Mouse (Mus musculus): ENCODE data around the gene Ralgps1.
A peak's percentile ranks its signal among the peaks of the same experiment; 100 is the strongest.

The Ralgps1 gene

GRCm38 (mm10) chr2:33321641-33322040 lies 49.6 kb downstream of the Ralgps1 start:
- Histone ChIP-seq H3K27me3 (ENCODE audit: control insufficient read depth, insufficient read depth, low read length, poor library complexity, severe bottlenecking) (no peaks in the 10 kb centered on the region), H3K36me3 (ENCODE audit: control insufficient read depth, insufficient read depth, low read length, poor library complexity, severe bottlenecking) (no peaks in the 10 kb centered on the region)
- no peak for DNase-seq (ENCODE audit: low read depth, low spot score)

GRCm38 (mm10) chr2:33321031-33321430 lies 50.3 kb downstream of the Ralgps1 start:
- Histone ChIP-seq H3K27me3 (ENCODE audit: control insufficient read depth, insufficient read depth, low read length, poor library complexity, severe bottlenecking) (no peaks in the 10 kb centered on the region), H3K36me3 (ENCODE audit: control insufficient read depth, insufficient read depth, low read length, poor library complexity, severe bottlenecking) (no peaks in the 10 kb centered on the region)
- DNase-seq (ENCODE audit: low read depth, low spot score) = no peak

- no peak for DNase-seq (ENCODE audit: low read depth, low spot score)
- Histone ChIP-seq H3K36me3 (ENCODE audit: control insufficient read depth, insufficient read depth, low read length, poor library complexity, severe bottlenecking) (no peaks in the 10 kb centered on the region), H3K27me3 (ENCODE audit: control insufficient read depth, insufficient read depth, low read length, poor library complexity, severe bottlenecking) (no peaks in the 10 kb centered on the region)
Observed at GRCm38 (mm10) chr2:33320568-33320967, 50.7 kb downstream of the Ralgps1 start.

GRCm38 (mm10) chr2:33319934-33320333 lies 51.4 kb downstream of the Ralgps1 start:
- no peak for DNase-seq (ENCODE audit: low read depth, low spot score)
- H3K27me3 ChIP-seq (ENCODE audit: control insufficient read depth, insufficient read depth, low read length, poor library complexity, severe bottlenecking) = no peaks in the 10 kb centered on the region

GRCm38 (mm10) chr2:33319455-33319854 lies 51.8 kb downstream of the Ralgps1 start:
- Histone ChIP-seq H3K36me3 (ENCODE audit: control insufficient read depth, insufficient read depth, low read length, poor library complexity, severe bottlenecking) (no peaks in the 10 kb centered on the region), H3K27me3 (ENCODE audit: control insufficient read depth, insufficient read depth, low read length, poor library complexity, severe bottlenecking) (no peaks in the 10 kb centered on the region)
- DNase-seq (ENCODE audit: low read depth, low spot score) = no peak

More at GRCm38 (mm10) chr2:33319934-33320333, 51.4 kb downstream of the Ralgps1 start:
- H3K36me3 ChIP-seq (ENCODE audit: control insufficient read depth, insufficient read depth, low read length, poor library complexity, severe bottlenecking) = no peaks in the 10 kb centered on the region

- H3K36me3 ChIP-seq (ENCODE audit: control insufficient read depth, insufficient read depth, low read length, poor library complexity, severe bottlenecking) = no peaks in the 10 kb centered on the region
- no peaks in the 10 kb centered on the region for H3K27me3 ChIP-seq (ENCODE audit: control insufficient read depth, insufficient read depth, low read length, poor library complexity, severe bottlenecking)
- no peak for DNase-seq (ENCODE audit: low read depth, low spot score)
Observed at GRCm38 (mm10) chr2:33318491-33318964, 52.8 kb downstream of the Ralgps1 start.

- Histone ChIP-seq H3K36me3 (ENCODE audit: control insufficient read depth, insufficient read depth, low read length, poor library complexity, severe bottlenecking) (no peaks in the 10 kb centered on the region), H3K27me3 (ENCODE audit: control insufficient read depth, insufficient read depth, low read length, poor library complexity, severe bottlenecking) (no peaks in the 10 kb centered on the region)
- peak; percentile 15 for DNase-seq (ENCODE audit: low read depth, low spot score)
Observed at GRCm38 (mm10) chr2:33316516-33316915, 54.8 kb downstream of the Ralgps1 start.

GRCm38 (mm10) chr2:33316063-33316405 lies 55.3 kb downstream of the Ralgps1 start:
- no peak for DNase-seq (ENCODE audit: low read depth, low spot score)
- no peaks in the 10 kb centered on the region for H3K27me3 ChIP-seq (ENCODE audit: control insufficient read depth, insufficient read depth, low read length, poor library complexity, severe bottlenecking)
- H3K36me3 ChIP-seq (ENCODE audit: control insufficient read depth, insufficient read depth, low read length, poor library complexity, severe bottlenecking) = no peaks in the 10 kb centered on the region

- no peaks in the 10 kb centered on the region for H3K36me3 ChIP-seq (ENCODE audit: control insufficient read depth, insufficient read depth, low read length, poor library complexity, severe bottlenecking)
- H3K27me3 ChIP-seq (ENCODE audit: control insufficient read depth, insufficient read depth, low read length, poor library complexity, severe bottlenecking) = no peaks in the 10 kb centered on the region
- no peak for DNase-seq (ENCODE audit: low read depth, low spot score)
Observed at GRCm38 (mm10) chr2:33315233-33316062, 55.8 kb downstream of the Ralgps1 start.

- no peaks in the 10 kb centered on the region for H3K36me3 ChIP-seq (ENCODE audit: control insufficient read depth, insufficient read depth, low read length, poor library complexity, severe bottlenecking)
- no peaks in the 10 kb centered on the region for H3K27me3 ChIP-seq (ENCODE audit: control insufficient read depth, insufficient read depth, low read length, poor library complexity, severe bottlenecking)
- DNase-seq (ENCODE audit: low read depth, low spot score) = no peak
Observed at GRCm38 (mm10) chr2:33309426-33309825, 61.9 kb downstream of the Ralgps1 start.

GRCm38 (mm10) chr2:33306565-33306964 lies 64.7 kb downstream of the Ralgps1 start:
- no peak for DNase-seq (ENCODE audit: low read depth, low spot score)

GRCm38 (mm10) chr2:33303416-33303947 lies 67.8 kb downstream of the Ralgps1 start:
- Histone ChIP-seq H3K27me3 (ENCODE audit: control insufficient read depth, insufficient read depth, low read length, poor library complexity, severe bottlenecking) (no peaks in the 10 kb centered on the region), H3K36me3 (ENCODE audit: control insufficient read depth, insufficient read depth, low read length, poor library complexity, severe bottlenecking) (no peaks in the 10 kb centered on the region)
- no peak for DNase-seq (ENCODE audit: low read depth, low spot score)

More at GRCm38 (mm10) chr2:33306565-33306964, 64.7 kb downstream of the Ralgps1 start:
- Histone ChIP-seq H3K36me3 (ENCODE audit: control insufficient read depth, insufficient read depth, low read length, poor library complexity, severe bottlenecking) (no peaks in the 10 kb centered on the region), H3K27me3 (ENCODE audit: control insufficient read depth, insufficient read depth, low read length, poor library complexity, severe bottlenecking) (no peaks in the 10 kb centered on the region)

- H3K36me3 ChIP-seq (ENCODE audit: control insufficient read depth, insufficient read depth, low read length, poor library complexity, severe bottlenecking) = no peaks in the 10 kb centered on the region
- no peak for DNase-seq (ENCODE audit: low read depth, low spot score)
- H3K27me3 ChIP-seq (ENCODE audit: control insufficient read depth, insufficient read depth, low read length, poor library complexity, severe bottlenecking) = no peaks in the 10 kb centered on the region
Observed at GRCm38 (mm10) chr2:33302828-33303227, 68.5 kb downstream of the Ralgps1 start.

GRCm38 (mm10) chr2:33302405-33302804 lies 68.9 kb downstream of the Ralgps1 start:
- no peaks in the 10 kb centered on the region for H3K36me3 ChIP-seq (ENCODE audit: control insufficient read depth, insufficient read depth, low read length, poor library complexity, severe bottlenecking)
- no peaks in the 10 kb centered on the region for H3K27me3 ChIP-seq (ENCODE audit: control insufficient read depth, insufficient read depth, low read length, poor library complexity, severe bottlenecking)
- DNase-seq (ENCODE audit: low read depth, low spot score) = no peak

- H3K27me3 ChIP-seq (ENCODE audit: control insufficient read depth, insufficient read depth, low read length, poor library complexity, severe bottlenecking) = no peaks in the 10 kb centered on the region
- DNase-seq (ENCODE audit: low read depth, low spot score) = no peak
- no peaks in the 10 kb centered on the region for H3K36me3 ChIP-seq (ENCODE audit: control insufficient read depth, insufficient read depth, low read length, poor library complexity, severe bottlenecking)
Observed at GRCm38 (mm10) chr2:33300371-33301046, 70.8 kb downstream of the Ralgps1 start.
